Mouse (Mus musculus) cerebellum, postnatal 25 days (tissue): ENCODE data around the gene Nhlrc4.

Source experiments
- DNase-seq, 2 experiments: peaks; one replicate each; pipeline ENCODE4 v3.0.0; 2021; ENCODE audit warnings: mixed read lengths in 2 of 2

Gene Nhlrc4

DNA sequence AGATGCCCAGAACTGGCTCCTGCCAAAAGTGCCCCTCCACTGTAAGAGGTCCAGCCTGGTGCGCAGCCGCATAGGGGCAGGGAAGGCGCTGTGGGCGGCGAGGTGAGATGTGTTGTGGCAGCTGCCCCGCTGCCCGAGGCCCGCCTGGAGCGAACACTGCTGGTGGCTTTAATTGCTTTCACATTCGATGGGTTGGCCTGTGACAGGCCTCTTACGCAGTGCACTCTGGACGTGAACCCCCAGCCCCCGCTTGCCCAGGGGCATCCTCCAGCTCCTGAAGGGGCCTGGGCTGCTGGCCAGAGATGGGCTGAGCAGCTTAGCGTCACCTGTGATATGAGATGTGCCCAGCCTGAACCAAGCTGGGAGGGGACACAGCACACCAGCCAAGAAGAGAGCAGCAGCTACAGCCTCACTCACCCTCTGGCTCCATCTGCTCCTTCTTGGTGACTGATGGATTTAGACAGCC, 12.9 kb upstream of the Nhlrc4 start:
- peak; percentile 59 to 66 for DNase-seq

- DNase-seq: peak; percentile 58 to 64
These were observed 11.9 kb upstream of the Nhlrc4 start for GRCm38 (mm10) chr17:25956631-25957030.

DNA sequence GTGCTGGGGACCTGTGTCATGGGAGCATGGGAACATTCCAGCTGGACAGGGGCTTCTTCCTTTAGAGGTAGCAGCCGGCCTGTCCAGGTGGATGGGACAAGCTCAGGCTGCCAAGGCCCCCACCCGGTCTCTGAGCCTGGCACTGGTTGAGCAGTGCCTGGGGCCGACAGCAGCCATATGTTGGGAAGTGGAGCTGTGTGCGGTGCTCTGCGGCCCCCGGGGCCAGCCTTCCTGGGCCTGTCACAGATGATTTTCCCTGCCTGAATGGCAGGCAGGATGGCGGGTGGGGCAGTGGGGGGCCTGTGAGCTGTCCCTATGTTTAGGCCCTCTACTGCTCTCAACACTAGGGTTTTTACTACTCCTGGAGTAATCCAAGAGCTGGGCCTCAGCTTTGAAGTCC, 11.4 kb upstream of the Nhlrc4 start:
- DNase-seq: peak; percentile 88 to 90

DNA sequence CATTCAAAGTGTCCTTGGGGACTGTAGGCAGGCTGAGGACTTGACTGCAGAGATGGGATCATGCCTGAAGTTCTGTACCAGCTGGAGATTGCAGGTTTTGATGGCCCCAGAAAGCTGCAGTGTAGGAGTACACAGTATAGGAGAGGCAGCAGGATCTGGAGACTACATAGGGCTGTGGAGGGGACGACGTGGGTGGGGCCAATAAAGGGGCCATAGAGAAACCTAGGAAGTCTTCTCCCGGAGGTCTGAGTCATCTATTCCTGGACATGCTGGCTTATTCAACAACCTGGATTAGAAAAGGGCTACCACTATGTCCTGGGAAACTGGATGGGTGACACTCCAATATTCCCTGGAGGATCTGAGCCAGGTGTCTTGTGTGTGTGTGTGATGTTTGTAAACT, 11.0 kb upstream of the Nhlrc4 start:
- DNase-seq: peak in 1 of 2 experiments; percentile 57

DNA sequence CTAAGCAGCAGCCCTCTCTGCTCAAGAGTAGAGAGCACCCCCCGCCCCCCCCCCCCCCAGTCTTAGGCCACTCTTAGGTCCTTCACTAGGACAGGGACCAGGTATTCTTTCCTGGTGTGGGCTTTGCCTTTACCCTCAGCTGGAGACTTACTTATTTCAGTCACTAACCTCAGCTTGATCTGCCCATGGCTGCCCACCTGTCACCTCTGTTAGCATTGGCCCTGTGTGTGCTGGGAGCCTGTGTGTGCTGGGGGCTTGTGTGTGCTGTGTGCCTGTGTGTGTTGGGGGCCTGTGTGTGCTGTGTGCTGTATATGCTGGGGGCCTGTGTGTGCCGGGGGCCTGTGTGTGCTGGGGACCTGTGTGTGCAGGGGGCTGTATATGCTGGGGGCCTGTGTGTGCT, 9.9 kb upstream of the Nhlrc4 start:
- no peak for DNase-seq

- peak; percentile 71 to 76 for DNase-seq
These were observed 8.4 kb upstream of the Nhlrc4 start for GRCm38 (mm10) chr17:25953161-25953560.

- peak; percentile 62 to 70 for DNase-seq
These were observed 7.3 kb upstream of the Nhlrc4 start, which contains the start of gene A930017K11Rik for GRCm38 (mm10) chr17:25951803-25952623. A930017K11Rik (minus strand) TSS chr17:25952565.

DNA sequence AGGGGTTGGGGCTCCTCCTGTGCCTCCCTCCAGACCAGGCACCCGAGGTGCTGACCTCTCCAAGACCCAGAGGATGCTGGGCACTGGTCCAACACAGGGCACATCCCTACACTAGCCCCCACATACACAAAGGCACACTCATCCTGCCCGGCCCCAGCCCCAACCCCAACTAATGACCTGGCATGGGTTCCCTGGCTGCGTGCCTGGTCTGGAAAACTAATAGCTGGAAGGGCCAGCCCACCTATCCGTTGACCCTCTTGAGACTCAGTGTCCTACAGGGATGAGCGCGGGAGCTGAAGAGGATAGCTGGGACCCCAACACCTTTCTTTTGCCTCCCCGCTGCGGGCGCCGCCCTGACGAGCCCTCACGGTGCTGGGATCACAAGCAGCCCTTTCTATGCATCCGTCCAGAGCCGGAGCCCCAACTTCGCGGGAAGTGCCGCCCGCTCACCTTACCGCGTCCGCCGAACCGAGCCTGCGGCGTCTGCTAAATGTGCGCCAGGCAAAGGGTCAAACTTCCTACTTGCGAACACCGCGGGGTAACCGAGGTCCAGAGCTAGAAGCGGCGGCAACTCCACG, 6.6 kb upstream of the Nhlrc4 start:
- peak in 1 of 2 experiments; percentile 65 for DNase-seq

DNA sequence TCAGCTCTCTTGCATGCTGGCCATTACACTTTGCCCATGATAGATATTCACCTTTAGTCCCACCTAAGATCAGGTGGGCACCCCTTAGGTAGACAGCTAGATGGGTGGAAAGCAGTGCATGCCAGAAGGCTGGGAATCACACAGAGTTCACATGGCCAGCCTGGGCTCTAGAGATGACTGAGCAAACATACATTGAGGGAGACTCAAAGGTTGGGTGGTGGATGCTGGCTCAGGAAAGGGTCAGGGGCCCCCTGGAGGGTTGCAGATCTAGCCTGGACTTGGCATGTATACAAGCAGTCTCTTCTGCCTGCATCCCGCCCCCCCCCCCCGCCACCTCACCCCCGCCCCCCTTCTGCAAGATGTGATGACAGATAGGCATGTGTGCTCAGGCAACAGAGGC, 5.9 kb upstream of the Nhlrc4 start:
- DNase-seq: no peak

GRCm38 (mm10) chr17:25949981-25950380, 5.2 kb upstream of the Nhlrc4 start:
- peak in 1 of 2 experiments; percentile 43 for DNase-seq

- DNase-seq: peak in 1 of 2 experiments; percentile 35
These were observed 3.3 kb upstream of the Nhlrc4 start for GRCm38 (mm10) chr17:25948051-25948450.

DNA sequence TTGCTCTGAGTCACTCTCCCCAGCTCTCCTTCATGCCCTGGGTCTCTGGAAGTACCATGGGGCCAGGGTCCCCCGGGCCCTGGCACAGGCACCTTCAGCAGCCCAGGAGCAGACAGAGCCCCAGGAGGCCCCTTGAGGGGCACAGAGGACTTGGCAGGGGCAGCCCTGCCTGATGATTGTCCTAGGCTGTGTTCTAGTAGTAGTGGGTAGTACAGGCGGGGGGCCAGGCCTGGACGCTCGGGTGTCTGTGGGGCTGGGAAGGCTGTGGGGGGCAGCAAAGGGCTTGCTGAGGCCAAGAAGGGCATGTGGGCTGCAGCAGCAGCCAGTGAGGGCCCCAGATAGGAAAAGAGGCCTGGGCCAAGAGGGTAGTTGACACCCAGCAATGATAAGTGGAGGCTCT, 2.8 kb upstream of the Nhlrc4 start:
- peak in 1 of 2 experiments; percentile 16 for DNase-seq

DNA sequence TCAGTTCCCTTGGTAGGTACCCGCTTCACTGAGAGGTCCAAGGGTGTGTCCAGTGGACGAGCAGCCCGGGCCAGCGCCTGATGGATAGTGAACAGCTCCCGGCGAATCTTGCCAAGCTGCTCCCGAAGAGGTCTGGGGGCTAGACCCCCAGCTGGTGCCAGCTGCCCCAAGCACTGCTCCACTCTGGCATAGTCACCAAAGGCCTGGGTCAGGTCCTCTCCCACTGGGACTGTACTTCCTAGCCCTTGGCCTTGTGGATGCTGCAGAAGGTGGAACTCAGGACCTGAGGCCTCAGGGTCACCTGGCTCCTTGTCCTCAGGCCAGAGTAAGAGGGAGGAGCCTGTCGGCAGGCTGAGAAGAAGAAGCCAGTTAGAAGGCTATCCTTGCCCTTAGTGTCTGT, 2.1 kb upstream of the Nhlrc4 start:
- DNase-seq: peak in 1 of 2 experiments; percentile 16

GRCm38 (mm10) chr17:25946349-25946748, 1.6 kb upstream of the Nhlrc4 start:
- DNase-seq: peak in 1 of 2 experiments; percentile 9

- peak in 1 of 2 experiments; percentile 40 for DNase-seq
These were observed 875 bp upstream of the Nhlrc4 start for GRCm38 (mm10) chr17:25945517-25946155.

DNA sequence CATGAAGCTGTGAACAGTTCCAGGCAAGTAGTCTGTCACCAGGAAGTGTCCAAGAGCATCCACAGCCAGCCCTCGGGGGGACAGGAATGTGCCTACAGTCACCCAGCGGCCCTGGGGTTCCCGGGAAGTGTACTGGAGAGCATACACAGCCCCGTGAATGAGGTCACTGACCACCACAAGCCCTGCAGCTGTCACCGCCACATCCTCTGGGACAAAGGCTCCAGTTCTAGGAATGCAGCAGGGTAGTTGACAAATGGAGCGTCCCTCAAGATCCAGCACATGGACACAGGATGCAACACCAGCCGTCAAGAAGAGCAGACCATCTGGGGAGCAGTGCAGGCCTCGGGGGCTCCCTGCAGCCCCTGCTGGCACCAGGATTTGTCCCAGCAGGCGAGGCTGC, 992 bp downstream of the Nhlrc4 start:
- DNase-seq: peak in 1 of 2 experiments; percentile 13

- DNase-seq: peak in 1 of 2 experiments; percentile 6
These were observed 1.5 kb downstream of the Nhlrc4 start for GRCm38 (mm10) chr17:25943221-25943620.

DNA sequence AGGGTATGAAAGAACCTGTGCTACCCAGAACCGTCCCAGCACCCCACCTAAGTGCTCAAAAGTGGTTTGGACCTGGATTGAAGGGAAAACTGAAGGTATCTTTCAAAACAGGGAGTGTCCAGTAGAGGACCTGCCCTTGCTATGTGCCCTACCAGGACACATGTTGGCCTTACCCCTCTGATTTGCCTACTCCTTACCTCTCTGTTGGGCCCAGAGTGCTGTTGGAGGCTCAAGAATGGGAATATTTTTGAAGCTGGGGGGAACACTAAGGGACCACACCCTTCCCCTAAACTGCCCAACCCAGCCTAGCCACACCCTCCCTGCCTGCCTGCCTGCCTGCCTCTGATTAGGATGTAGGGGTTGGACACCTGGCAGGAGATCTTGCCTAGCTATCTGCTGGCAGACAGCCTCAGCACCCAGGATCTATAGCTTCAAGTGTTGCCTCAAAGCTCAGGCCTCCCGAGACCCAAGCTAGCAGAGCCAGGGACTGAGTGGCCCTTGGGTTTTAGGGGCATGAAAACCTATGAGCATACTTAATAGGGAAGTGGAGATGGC, 2.1 kb downstream of the Nhlrc4 start:
- peak in 1 of 2 experiments; percentile 14 for DNase-seq

GRCm38 (mm10) chr17:25941511-25942241, 3.1 kb downstream of the Nhlrc4 start:
- peak; percentile 91 to 93 for DNase-seq

- DNase-seq: no peak
These were observed 10.2 kb downstream of the Nhlrc4 start for GRCm38 (mm10) chr17:25934526-25934925.

- DNase-seq: peak in 1 of 2 experiments; percentile 58
These were observed 19.4 kb downstream of the Nhlrc4 start for GRCm38 (mm10) chr17:25925348-25925747.

DNA sequence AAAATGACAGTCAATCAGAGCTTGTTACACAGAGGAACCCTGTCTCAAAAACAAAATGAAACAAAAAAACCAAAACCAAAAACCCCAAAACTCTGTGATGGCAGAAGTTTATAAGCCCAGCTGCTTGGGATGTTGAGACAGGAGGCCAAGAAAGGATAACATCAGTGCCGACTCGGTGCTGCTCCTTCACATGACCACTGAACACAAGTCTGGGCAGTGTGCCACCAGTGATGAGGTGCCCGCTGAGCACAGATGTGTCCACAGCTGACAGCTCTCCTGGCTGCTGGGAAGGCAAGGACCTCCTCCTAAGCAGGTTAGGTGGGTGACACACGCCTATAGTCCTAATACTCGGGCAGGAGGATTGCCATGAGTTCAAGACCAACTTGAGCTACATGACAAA, 22.6 kb downstream of the Nhlrc4 start:
- DNase-seq: peak in 1 of 2 experiments; percentile 51
